Comparison of ENCODE assay signal across 23 mouse cellular contexts in the genomic region with DNA sequence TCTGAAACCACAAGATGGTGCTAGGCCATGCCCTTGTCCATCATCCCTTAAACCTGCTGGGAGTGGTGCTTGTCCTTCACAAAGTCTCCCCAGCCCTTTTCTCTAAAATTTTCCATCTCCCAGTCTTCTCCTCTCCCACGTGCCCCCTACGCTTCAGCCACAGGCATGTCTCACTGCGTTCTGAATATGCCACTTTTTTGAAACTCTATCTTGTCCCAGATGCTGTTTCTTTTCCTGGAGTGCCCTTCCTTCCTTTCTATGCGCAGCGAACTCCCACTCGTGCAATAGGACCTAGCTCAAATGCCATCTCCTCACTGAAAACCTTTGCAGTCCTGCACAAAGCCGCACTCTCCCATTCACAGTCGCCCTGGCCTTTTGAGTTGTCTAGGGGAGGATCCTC.
DNase-seq lines count a peak whose midpoint lies in the region; ATAC-seq lines count a peak whose summit lies in the region.
"Had no signal": no experiment of that assay in that cellular context is flagged by ENCODE, and none has a peak within 500 bp of the region (broad histone marks: within the 10 kb centered on the region; RNA-seq: fewer than 3 reads in every experiment).

No protein-coding gene starts in this region.

- no peak overlapping the region for H3K9ac ChIP-seq in hindbrain, embryonic 14.5 days
- H3K9ac ChIP-seq: embryonic facial prominence, embryonic 15.5 days; limb, embryonic 12.5 days; liver, embryonic 13.5 days; stomach, embryonic 15.5 days had no signal

- H3K4me1 ChIP-seq in hindbrain, embryonic 14.5 days (replicated peaks; ENCODE audit: control insufficient read depth, insufficient read depth, low read length) = no peaks in the 10 kb centered on the region
- H3K4me1 ChIP-seq: embryonic facial prominence, embryonic 15.5 days; limb, embryonic 12.5 days; liver, embryonic 13.5 days; stomach, embryonic 15.5 days had no signal

- no peaks in the 10 kb centered on the region for H3K27me3 ChIP-seq in hindbrain, embryonic 14.5 days (ENCODE audit: control insufficient read depth, insufficient read depth, low read length)
- H3K27me3 ChIP-seq: embryonic facial prominence, embryonic 15.5 days; limb, embryonic 12.5 days; liver, embryonic 13.5 days; stomach, embryonic 15.5 days had no signal

- 79% methylated on average over 8 of the region's 8 CpGs for WGBS in hindbrain, embryonic 14.5 days

- no peak overlapping the region for H3K4me2 ChIP-seq in hindbrain, embryonic 14.5 days (replicated peaks)
- H3K4me2 ChIP-seq: embryonic facial prominence, embryonic 15.5 days; heart, embryonic 11.5 days; limb, embryonic 12.5 days; liver, embryonic 13.5 days; midbrain, embryonic 11.5 days; stomach, embryonic 15.5 days had no signal

- DNase-seq in frontal cortex, adult 2 months (ENCODE audit: extremely low spot score in 1 of 2, low spot score in 1 of 2) = peak; percentile 78 to 79
- peak; percentile 61 to 78 for DNase-seq in frontal cortex, postnatal 36 days (ENCODE audit: low spot score in 2 of 2)
- peak; percentile 46 to 70 for DNase-seq in left cerebral cortex, postnatal 14 days (ENCODE audit: low spot score in 2 of 2)
- DNase-seq in right cerebral cortex, postnatal 25 days = peak; percentile 60
- DNase-seq in cerebellum, adult 18-20 months = no peak
- no peak for DNase-seq in adrenal gland, adult 8-10 months
- DNase-seq in hindbrain, embryonic 14.5 days (ENCODE audit: low spot score) = no peak
- DNase-seq: adrenal gland, postnatal 14 days; cerebellum, adult 9-10 months; kidney, adult 9 months; kidney, postnatal 36 days; liver, embryonic 13.5 days; lung, adult 2 months; lung, postnatal 14 days; thymus, adult 18-20 months had no signal

- 0 out of 2 replicates have a peak, but pooled peaks cover 9% of the 10 kb centered on the region for H3K9me3 ChIP-seq in hindbrain, embryonic 14.5 days (ENCODE audit: control insufficient read depth, low read length)
- H3K9me3 ChIP-seq: embryonic facial prominence, embryonic 15.5 days; liver, embryonic 13.5 days; stomach, embryonic 15.5 days had no signal

- no peaks in the 10 kb centered on the region for H3K36me3 ChIP-seq in hindbrain, embryonic 14.5 days (replicated peaks; ENCODE audit: control insufficient read depth, insufficient read depth)
- H3K36me3 ChIP-seq: embryonic facial prominence, embryonic 15.5 days; limb, embryonic 12.5 days; liver, embryonic 13.5 days; stomach, embryonic 15.5 days had no signal

- H3K27ac ChIP-seq in hindbrain, embryonic 14.5 days = no peak overlapping the region
- H3K27ac ChIP-seq: embryonic facial prominence, embryonic 15.5 days; hindbrain, postnatal 0 days; limb, embryonic 12.5 days; liver, embryonic 13.5 days; stomach, embryonic 15.5 days had no signal

- H3K4me3 ChIP-seq in hindbrain, embryonic 14.5 days (replicated peaks; ENCODE audit: low read length) = no peak overlapping the region
- H3K4me3 ChIP-seq: embryonic facial prominence, embryonic 15.5 days; limb, embryonic 12.5 days; liver, embryonic 13.5 days; stomach, embryonic 15.5 days had no signal

- intact Hi-C loops in left cerebral cortex, postnatal 14 days (cut with DNase I) = no loop called here

- no peak for ATAC-seq in hindbrain, embryonic 14.5 days (ENCODE audit: low FRiP score)
- ATAC-seq: forebrain, embryonic 14.5 days; hindbrain, postnatal 0 days; intestine, embryonic 16.5 days had no signal

Comparison
In these comparisons a context has a peak if more than half of its experiments do, and no peak if none do; other contexts are left out.
1. DNase-seq: peak in frontal cortex, adult 2 months (2 of 2), frontal cortex, postnatal 36 days (2 of 2), left cerebral cortex, postnatal 14 days (2 of 2) and right cerebral cortex, postnatal 25 days (single experiment); none in cerebellum, adult 18-20 months (0 of 2), adrenal gland, adult 8-10 months (single experiment) and hindbrain, embryonic 14.5 days (single experiment).